Mouse (Mus musculus): ENCODE results near the gene Ttll8.

Ttll8 gene

DNA sequence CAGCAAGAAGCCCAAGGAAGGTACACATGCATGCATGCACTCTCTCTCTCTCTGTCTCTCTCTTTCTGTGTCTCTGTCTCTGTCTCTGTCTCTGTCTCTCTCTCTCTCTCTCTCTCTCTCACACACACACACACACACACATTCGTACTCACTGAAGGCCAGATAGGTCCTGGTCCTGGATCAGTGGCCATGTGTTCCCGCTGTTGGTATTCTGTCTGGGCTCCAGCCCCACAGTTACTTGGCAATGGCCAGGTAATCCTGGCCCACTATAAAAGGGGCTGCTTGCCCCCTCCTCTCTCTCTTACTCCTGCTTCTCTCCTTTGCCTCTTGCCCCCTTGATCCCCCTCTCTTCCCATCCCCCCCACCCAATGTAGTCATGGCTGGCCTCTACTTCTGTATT, 113.1 kb downstream of the Ttll8 start:
- no peak for DNase-seq (ENCODE audit: extremely low read depth, low read depth)

Data from MEL-GATA-1-ER (cell line).